Mouse (Mus musculus) liver, adult (tissue): Measurements from ENCODE around the gene Zfp839.

Experiments used
- GATA4 ChIP-seq: IDR thresholded peaks from 2 replicates; pipeline ENCODE4 v1.6.1; 2014; ENCODE audit warnings: mild to moderate bottlenecking, low read length; ENCODE audit not compliant: insufficient replicate concordance

Zfp839 gene

DNA sequence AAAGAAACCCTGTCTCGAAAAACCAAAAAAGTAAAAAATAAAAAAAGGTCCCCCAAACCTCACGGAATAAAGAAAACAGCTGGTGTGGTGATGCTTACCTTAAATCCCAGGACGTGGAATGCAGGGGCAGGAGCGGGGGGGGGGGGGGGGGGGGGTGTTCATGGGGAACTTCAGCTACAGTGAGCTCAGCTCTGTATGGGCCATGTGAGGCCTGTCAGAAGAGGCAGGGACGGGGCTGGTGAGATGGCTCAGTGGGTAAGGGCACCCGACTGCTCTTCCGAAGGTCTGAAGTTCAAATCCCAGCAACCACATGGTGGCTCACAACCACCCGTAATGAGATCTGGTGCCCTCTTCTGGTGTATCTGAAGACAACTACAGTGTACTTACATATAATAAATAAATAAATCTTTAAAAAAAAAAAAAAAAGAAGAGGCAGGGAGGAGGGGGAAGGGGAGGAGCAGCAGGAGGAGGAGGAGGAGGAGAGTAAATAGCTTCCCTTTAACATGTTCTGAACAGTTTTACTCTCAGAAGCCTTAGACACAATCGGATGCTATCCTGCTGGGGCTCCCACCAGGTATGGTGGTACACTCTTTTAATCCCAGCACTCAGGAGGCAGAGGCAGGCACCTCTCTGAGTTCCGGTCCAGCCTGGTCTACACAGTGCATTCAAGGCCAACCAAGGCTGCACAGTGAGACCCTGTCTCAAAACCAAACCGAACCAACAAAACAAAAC lies 19.6 kb upstream of the Zfp839 start:
- TF ChIP-seq GATA4 = no peak

DNA sequence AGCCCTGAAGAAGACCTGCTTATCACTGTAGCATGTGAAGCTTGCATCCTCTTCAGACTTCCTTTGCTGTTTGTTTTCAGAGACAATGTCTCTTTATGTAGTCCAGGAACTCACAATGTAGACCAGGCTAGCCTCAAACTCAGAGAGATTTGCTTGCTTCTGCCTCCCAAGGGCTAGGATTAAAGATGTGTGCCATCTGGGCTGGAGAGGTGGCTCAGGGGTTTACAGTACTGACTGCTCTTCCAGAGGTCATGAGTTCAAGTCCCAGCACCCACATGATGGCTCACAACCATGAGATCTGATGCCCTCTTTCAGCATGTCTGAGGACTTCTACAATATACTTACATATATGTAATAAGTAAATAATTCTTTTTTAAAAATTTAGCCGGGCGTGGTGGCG lies 14.9 kb upstream of the Zfp839 start:
- TF ChIP-seq GATA4 = no peak

DNA sequence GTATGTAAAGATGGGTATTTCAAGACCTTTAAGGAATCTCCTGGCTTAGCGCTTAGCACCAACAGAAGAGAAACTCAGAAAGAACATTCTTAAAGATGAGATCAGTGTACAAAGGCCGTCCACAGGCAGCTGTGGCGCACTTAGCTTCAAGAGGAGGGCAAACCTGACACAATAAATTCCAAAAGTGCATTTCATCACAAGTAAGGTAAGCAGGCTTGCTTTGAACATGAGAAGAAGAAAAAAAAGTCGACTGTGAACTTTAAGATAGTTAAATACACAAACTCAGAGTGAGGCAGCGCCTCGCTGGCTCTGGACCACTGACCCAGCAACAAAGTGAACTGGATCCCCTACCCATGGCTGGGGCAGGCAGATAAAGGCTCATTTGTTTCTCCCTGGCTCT lies 13.3 kb upstream of the Zfp839 start:
- no peak for TF ChIP-seq GATA4

DNA sequence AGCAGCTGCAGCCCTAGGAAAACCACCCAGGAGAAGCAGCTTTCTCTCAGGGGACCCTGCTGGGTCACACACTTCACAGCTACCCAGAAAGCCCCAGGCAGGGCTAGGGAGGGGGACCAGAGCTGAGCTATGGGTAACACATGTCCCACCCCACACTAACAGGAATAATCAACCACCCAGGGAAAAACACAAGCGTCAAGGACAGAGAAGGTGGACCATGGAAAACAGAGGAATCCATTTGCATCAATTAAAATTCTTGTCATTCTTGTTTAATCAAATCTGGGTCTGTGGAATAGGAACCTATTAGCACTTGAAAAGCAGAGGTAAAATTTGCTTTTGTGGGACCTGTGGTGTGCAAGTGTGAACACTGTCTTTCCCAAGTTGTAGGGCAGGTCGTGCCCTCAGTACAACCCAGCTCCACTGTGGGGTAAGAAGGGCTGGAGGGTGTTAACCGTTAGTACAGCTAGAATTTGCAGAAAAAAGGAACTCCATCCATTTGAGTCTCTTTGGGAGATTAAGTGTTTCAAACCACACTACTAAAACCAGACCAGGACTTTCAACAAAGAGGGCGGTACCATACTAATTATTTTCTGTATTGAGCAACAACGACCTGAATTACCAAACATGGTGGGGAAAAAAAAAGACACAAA lies 12.7 kb upstream of the Zfp839 start:
- TF ChIP-seq GATA4 = no peak

DNA sequence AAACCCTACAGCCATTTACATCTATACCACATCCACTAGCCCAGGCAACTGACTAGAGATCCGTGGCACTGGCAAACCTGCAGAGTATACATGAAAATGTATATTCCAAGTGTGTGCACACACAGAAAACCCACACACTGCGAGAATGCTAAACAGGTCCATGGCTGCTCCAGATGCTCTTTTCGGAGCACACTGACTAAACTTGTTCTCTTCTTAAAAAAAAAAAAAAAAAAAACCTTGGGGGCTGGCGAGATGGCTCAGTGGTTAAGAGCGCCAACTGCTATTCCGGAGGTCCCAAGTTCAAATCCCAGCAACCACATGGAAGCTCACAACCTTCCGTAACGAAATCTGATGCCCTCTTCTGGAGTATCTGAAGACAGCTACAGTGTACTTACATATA lies 12.2 kb upstream of the Zfp839 start:
- TF ChIP-seq GATA4 = no peak

DNA sequence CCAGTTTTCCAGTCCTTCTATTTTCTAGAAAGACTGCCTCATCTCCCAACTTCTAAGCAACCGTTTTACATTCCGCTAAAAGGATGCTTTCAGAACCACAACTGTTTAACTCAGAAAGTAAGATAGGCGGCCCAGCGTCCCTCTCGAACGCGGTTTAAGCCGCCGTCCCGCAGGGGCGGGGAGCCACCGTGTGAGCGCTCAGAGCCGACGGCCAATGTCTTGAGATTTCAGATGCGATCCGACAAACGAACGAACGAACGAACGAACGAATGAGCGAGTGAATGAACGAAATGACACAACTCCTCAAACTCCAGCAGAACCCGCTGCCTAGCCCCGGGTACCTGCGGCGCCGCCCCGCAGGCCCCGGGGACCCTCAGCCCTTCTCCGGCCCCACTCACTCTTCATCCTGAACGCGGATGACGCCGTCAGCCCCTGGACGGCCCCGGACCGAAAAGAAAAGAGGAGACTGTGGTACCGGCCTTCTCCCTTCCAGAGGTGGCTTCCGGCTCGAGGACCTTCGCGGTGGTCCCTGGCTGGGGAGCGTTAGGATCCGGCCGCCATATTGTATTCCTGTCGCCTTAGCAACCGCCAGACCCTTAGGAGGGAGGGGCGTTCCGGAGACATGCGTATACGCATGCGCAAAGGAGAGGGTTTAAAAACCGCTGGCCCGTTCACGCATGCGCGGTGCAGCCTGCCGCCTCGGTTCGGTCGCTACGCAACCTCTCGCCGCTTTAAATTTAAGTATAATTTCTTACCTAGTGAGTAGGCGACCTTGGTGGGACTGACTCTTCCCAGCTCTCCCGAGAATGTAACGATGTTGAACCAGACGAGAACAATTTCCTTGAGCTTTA lies 9.5 kb upstream of the Zfp839 start, which contains the start of gene Mok:
Gene Mok (minus strand): TSS at position 592 of the 851 bp plus-strand sequence.
- TF ChIP-seq GATA4 = no peak

DNA sequence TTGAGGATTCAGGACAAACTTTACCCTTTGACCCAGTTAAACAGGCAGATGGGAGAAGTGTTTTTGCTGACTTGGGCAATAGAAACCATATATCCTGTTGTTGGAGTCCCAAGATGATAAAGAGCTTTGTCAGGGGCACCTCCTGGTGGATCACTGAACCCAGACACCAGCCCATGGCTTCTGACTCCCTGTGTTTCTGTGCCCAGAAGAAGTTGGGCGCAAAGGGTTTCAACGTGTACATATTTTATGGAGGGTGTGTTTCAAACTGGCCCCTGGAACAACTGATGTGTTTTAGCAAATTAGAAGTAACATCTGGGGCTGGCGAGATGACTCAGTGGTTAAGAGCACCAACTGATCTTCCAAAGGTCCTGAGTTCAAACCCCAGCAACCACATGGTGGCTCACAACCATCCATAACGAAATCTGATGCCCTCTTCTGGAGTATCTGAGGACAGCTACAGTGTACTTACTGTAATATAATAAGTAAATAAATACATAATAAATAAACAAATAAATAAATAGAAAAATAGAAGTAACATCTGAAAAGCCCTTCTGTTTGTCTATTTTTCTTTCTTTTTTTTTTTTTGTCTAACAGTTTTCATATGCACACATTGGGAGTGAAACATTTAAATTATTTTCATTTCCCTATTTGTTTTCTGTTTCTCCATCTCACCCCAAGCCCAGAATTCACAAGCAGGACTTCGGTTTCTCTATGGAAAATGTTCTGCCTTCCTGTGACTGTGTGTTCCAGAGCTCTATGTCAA lies 8.1 kb upstream of the Zfp839 start:
- TF ChIP-seq GATA4 = no peak

DNA sequence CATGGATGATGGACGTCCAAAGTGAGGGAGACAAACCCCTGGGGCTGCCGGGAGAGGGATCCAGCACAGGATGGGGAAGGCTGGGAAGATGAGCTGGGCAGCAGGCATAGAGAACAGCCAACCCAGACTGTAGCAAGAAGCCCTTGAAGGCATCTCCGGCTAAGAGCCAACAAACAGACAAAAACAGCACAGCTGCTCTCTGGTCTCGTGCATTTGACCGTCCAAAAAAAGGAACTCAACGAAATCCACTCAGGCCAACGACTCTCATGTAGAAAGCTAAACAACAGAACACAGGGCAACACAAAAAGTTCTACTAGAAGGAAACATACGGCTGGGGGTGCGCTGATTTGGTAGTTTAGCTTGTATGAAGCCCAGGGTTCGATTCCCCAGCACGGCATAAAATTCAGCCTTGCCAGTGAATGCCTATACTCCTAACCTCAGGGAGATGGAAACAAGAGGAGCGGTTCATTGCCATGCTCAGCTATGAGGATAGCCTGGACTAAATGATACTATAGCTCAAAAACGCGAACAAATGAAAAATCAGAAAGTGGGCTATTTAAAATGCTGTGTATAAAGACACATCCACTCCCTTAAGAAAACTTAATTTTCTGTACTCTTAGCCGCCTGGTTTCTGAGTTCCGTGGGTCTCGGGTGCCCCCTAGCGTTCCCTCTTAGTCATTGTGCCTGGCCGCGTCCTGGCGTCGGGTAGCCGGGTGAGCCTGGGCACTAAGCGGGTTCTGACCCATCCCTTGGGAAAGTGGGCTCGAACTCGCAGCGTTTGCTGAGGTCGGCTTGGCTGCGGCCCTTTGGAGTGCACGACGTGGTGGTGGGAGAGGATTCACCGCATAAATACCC lies 6.6 kb upstream of the Zfp839 start:
- no peak for TF ChIP-seq GATA4

DNA sequence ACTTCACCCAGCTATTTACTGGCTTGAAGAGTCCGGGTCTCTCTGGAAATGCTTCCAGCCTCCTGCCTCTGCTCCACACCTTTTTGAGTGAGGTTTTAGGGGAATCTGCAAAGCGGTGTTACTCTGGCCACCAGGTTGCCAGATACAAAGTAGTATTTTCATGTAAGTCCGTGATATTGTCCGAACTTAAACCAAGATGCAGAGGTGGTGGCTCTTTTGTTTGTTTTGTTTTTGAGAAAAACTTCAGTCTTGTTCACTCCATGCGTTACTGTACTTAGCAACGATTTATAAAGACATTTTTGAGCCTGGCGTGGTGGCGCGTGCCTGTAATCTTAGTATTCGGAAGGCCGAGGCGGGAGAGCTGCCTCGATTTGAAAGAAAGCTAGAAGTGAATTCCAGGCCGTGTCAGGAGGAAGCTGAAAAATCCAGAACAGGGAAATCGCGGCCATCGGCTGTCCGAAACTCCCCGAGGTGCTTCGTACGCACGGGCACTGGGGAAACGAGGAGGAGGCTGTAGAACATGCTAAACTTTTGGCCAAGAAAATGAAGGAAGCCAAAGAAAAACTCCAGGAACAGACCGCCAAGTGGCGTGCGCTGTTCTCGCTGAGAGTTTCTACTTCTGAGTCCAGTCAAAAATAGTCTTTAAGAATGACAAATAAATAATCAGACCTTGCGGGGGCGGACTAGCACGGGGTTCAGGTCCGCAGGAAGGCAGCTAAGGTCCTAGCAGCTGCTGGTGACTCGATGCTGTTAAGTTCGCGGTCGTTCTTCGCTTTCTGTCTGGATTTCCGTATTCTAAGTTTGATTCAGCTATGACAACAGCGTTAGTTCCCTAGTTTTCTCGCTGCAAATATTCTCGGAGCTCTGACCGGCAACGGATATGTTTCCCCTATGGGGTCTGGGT lies 5.6 kb upstream of the Zfp839 start:
- no peak for TF ChIP-seq GATA4

DNA sequence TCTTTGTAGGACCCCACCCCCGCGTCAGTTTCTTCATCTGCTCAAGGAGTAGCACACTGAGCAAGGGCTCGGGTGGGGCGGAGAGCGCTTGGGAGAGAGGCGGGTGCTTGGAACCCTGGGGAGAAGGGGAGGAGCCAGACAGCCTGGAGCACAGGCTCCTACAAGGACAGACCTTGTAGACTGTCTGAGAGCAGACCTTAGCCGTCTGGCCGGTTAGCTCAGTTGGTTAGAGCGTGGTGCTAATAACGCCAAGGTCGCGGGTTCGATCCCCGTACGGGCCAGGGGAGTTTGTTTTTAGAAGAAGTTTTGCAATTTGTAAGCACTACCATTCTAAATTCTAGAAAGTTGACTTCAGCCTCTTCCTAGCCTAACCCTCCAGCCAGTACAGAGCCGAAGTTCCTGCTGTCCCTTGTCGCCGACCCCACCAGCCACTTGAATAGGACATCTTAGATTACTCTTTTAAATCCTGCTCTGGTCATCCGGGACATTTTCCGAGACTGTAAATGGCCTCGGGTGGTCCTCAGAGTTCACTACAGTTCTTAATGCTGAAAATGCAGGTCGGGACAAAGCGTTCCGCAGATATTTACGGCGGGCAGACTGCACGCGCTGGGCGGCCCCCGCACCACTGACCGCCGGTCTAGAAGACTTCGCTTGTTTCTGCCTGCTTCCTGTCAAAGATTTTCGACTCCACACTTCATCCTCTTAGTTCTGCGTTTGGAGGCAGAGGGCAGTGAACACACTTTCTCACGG lies 4.7 kb upstream of the Zfp839 start:
- TF ChIP-seq GATA4 = no peak

DNA sequence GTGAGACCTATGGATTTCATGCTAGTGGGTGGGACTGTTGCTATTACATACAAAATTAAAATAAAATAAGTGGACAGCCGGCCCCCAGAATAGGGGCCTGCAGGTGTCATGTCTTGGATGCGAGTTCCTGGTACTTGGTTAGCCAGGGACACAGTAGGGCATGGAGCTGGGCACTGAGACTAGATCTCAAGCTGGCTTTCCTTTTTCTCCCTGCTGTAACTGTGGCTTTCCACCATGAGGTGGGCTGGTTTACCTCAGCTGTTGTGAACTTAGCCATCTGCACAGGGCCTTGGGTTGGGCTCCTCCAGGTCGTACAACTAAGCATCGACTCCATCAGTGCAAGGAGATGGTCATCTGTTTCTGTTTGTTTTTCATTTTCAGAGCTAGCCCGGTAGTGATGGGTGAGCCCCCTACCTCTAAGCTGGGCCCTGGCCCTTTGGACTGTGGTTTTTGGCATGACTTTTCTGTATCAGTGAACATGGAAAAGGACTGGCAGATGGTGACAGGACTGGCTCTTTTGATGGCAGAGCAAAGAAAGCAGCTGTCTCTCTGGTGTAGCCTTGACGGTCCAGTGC lies 3.8 kb upstream of the Zfp839 start:
- TF ChIP-seq GATA4 = no peak

DNA sequence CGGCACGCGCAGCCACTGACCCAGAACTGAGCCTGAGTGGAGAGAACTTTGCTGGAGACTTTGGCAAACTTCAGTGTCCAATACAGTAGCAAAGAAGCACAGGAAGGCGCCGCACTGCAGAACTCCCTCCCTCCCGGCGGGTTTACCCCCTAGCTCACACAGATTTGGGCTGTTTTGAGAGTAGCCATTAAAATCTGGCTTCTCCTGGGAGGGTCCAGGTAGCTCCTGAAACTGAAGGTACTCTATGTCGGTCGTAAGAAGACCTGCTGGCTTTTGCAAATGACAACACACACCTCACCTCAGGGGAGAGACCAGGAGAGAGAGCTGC lies 840 bp downstream of the Zfp839 start:
- no peak for TF ChIP-seq GATA4
